Mouse (Mus musculus): ENCODE measurements around the gene Ezr.

DNA sequence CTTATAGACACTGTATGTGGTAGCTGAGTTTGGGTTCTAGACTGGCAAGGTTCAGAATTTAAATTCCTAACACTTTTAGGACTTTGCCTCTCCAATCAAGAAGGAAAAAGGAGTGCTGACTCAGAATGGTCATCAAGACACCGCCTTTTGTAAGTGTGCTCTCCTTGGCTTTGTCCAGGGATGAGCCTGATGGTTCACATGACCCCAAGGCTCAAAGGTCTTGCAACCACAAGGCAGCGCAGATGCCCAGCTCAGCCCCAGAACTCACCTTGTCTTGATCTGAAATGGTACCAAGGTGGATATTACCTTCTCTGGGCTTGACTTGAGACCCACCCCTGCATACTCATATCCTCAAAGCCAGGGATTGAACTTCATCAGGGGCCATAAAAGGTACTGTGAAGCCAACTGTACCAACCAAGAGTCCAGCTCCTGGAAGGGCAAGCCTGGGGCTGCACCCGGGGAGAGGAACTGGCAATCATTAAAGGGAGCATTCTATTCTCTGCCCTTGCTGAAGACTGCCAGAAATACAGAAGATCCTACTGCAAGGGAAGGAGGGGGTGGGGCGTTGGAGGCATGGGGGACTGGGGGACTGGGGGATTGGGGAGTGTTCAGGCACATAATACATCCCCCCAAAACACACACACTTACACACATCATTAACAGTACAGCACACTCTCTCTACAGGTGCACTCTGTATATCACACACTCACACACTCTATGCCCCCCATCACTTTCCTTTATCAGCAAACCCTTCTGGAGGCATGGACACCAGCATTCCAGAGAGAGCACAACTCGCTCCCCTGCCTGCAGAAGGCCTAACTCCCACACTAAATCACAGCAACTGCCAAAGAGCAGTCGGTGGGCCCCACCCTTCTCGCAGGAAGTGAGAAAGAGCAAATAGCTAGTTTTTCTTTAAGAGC, 29.6 kb upstream of the Ezr start:
- TF ChIP-seq POLR2A (IDR thresholded peaks at IDR 0.05; ENCODE audit: borderline replicate concordance, extremely low read depth, low read depth, low read length) (no peak), CTCF (IDR thresholded peaks at IDR 0.05; ENCODE audit: insufficient read depth, low read length) (no peak)

All from lung, adult 2 months (tissue).